Mouse (Mus musculus) neural tube, embryonic 15.5 days (tissue): ENCODE results near the gene Edc3. TPM values are rescaled to one million over a fixed set of nuclear protein-coding genes. Genes with fewer than 3 reads are reported as not detected.

Source experiments
- ATAC-seq: fragments of 200-750 bp; cut with Nextera tagmentation; 2 replicates; pipeline ENCODE4 v1.8.0; 2017; ENCODE audit warnings: mild to moderate bottlenecking, moderate TSS enrichment, moderate library complexity; ENCODE audit not compliant: low FRiP score
- H3K27ac ChIP-seq: fragments of 300-500 bp; sonication (generic); replicated peaks from 2 replicates; pipeline ENCODE4 v1.5.1; 2015; ENCODE audit warnings: mild to moderate bottlenecking, inconsistent platforms
- H3K27me3 ChIP-seq: fragments of 300-500 bp; sonication (generic); replicated peaks from 2 replicates; pipeline ENCODE4 v1.6.1; 2015; ENCODE audit warnings: inconsistent platforms
- H3K36me3 ChIP-seq: fragments of 300-500 bp; sonication (generic); 2 replicates; pipeline ENCODE4 v1.6.1; 2015; ENCODE audit warnings: inconsistent platforms
- H3K4me1 ChIP-seq: fragments of 300-500 bp; sonication (generic); 2 replicates; pipeline ENCODE4 v1.6.1; 2015; ENCODE audit warnings: inconsistent platforms
- H3K4me2 ChIP-seq: fragments of 300-500 bp; sonication (generic); 2 replicates; pipeline ENCODE4 v1.6.1; 2015; ENCODE audit warnings: inconsistent platforms, mild to moderate bottlenecking, moderate library complexity
- H3K4me3 ChIP-seq: fragments of 300-500 bp; sonication (generic); replicated peaks from 2 replicates; pipeline ENCODE4 v1.5.1; 2015; ENCODE audit warnings: mild to moderate bottlenecking, inconsistent platforms
- H3K9ac ChIP-seq: fragments of 300-500 bp; sonication (generic); replicated peaks from 2 replicates; pipeline ENCODE4 v1.6.1; 2015; ENCODE audit warnings: mild to moderate bottlenecking, inconsistent platforms
- H3K9me3 ChIP-seq: fragments of 300-500 bp; sonication (generic); replicated peaks from 2 replicates; pipeline ENCODE4 v1.6.1; 2016; ENCODE audit warnings: inconsistent platforms
- WGBS: fragments of 180-500 bp; shearing (Covaris S2); methylation state at CpG from one replicate; pipeline ENCODE4 v1.1.7; 2015; ENCODE audit warnings: mixed read lengths; 5-methylcytosine and 5-hydroxymethylcytosine counted together
- polyA plus RNA-seq: library from polyadenylated mRNA; unstranded; fragments of >200 nt; fragmentation: Nextera tagmentation; extraction: Ambion mirVana; gene quantifications from 2 replicates; pipeline ENCODE4 v1.2.1, GENCODE M21; 2015

The Edc3 gene
- polyA plus RNA-seq: 27.6 and 29.4 TPM in 2 replicates

GRCm38 (mm10) chr9:57708068-57708719 lies at the start of gene Edc3:
Edc3 (plus strand) TSS chr9:57708540.
- WGBS: 0% methylated on average over 23 of the region's 23 CpGs
- H3K9me3 ChIP-seq: no peaks in the 10 kb centered on the region
- H3K27me3 ChIP-seq: no peaks in the 10 kb centered on the region
- peak; percentile 96 for ATAC-seq
- peaks cover 2% of the 10 kb centered on the region for H3K36me3 ChIP-seq
- peak within 1 kb of the TSS; percentile 95 for H3K9ac ChIP-seq
- peaks cover 28% of the 10 kb centered on the region for H3K4me1 ChIP-seq
- H3K4me3 ChIP-seq: peak within 1 kb of the TSS; percentile 96
- H3K27ac ChIP-seq: peak within 1 kb of the TSS; percentile 88
- H3K4me2 ChIP-seq: peak within 1 kb of the TSS; percentile 83

GRCm38 (mm10) chr9:57658970-57659369 lies 49.4 kb upstream of the Edc3 start:
- no peaks in the 10 kb centered on the region for H3K27me3 ChIP-seq
- H3K36me3 ChIP-seq: no peaks in the 10 kb centered on the region
- no peaks in the 10 kb centered on the region for H3K9me3 ChIP-seq
- no peak overlapping the region for H3K9ac ChIP-seq
- 92% methylated on average over 4 of the region's 4 CpGs for WGBS
- H3K4me3 ChIP-seq: no peak overlapping the region
- no peak for ATAC-seq
- no peak overlapping the region for H3K4me2 ChIP-seq
- H3K4me1 ChIP-seq: peaks cover 6% of the 10 kb centered on the region
- H3K27ac ChIP-seq: no peak overlapping the region

- ATAC-seq: peak; percentile 72; the same call in 1 of the 2 replicates
- Histone ChIP-seq H3K27me3 (no peaks in the 10 kb centered on the region), H3K9me3 (no peaks in the 10 kb centered on the region), H3K4me2 (no peak overlapping the region), H3K27ac (no peak overlapping the region), H3K4me1 (peaks cover 6% of the 10 kb centered on the region), H3K4me3 (no peak overlapping the region), H3K36me3 (no peaks in the 10 kb centered on the region), H3K9ac (no peak overlapping the region)
- 19% methylated on average over 4 of the region's 4 CpGs for WGBS
Observed at GRCm38 (mm10) chr9:57659774-57660173, 48.6 kb upstream of the Edc3 start.

GRCm38 (mm10) chr9:57660501-57660900 lies 47.8 kb upstream of the Edc3 start:
- peaks cover 5% of the 10 kb centered on the region for H3K4me1 ChIP-seq
- no peak overlapping the region for H3K27ac ChIP-seq
- no peak overlapping the region for H3K4me2 ChIP-seq
- 82% methylated on average over 6 of the region's 6 CpGs for WGBS
- no peaks in the 10 kb centered on the region for H3K27me3 ChIP-seq
- no peak overlapping the region for H3K9ac ChIP-seq
- H3K9me3 ChIP-seq: no peaks in the 10 kb centered on the region
- H3K4me3 ChIP-seq: no peak overlapping the region
- H3K36me3 ChIP-seq: no peaks in the 10 kb centered on the region
- ATAC-seq: no peak

GRCm38 (mm10) chr9:57661552-57661951 lies 46.8 kb upstream of the Edc3 start:
- Histone ChIP-seq H3K4me3 (no peak overlapping the region), H3K27me3 (no peaks in the 10 kb centered on the region), H3K9me3 (no peaks in the 10 kb centered on the region), H3K9ac (no peak overlapping the region), H3K4me2 (no peak overlapping the region), H3K36me3 (no peaks in the 10 kb centered on the region), H3K4me1 (no peaks in the 10 kb centered on the region), H3K27ac (no peak overlapping the region)
- 78% methylated on average over 3 of the region's 3 CpGs for WGBS
- no peak for ATAC-seq

- H3K9me3 ChIP-seq: no peaks in the 10 kb centered on the region
- H3K27me3 ChIP-seq: no peaks in the 10 kb centered on the region
- no peak for ATAC-seq
- H3K4me1 ChIP-seq: no peaks in the 10 kb centered on the region
- no peak overlapping the region for H3K4me3 ChIP-seq
- no peaks in the 10 kb centered on the region for H3K36me3 ChIP-seq
- 69% methylated on average over 7 of the region's 7 CpGs for WGBS
- no peak overlapping the region for H3K27ac ChIP-seq
- no peak overlapping the region for H3K9ac ChIP-seq
- H3K4me2 ChIP-seq: no peak overlapping the region
Observed at GRCm38 (mm10) chr9:57664616-57665015, 43.7 kb upstream of the Edc3 start.

- Histone ChIP-seq H3K27me3 (no peaks in the 10 kb centered on the region), H3K36me3 (no peaks in the 10 kb centered on the region)
- WGBS: 85% methylated on average over 8 of the region's 8 CpGs
Observed at GRCm38 (mm10) chr9:57666536-57666935, 41.8 kb upstream of the Edc3 start.

GRCm38 (mm10) chr9:57667136-57667535 lies 41.2 kb upstream of the Edc3 start:
- no peaks in the 10 kb centered on the region for H3K4me1 ChIP-seq
- no peak overlapping the region for H3K4me2 ChIP-seq
- no peaks in the 10 kb centered on the region for H3K27me3 ChIP-seq
- no peak overlapping the region for H3K9ac ChIP-seq
- WGBS: 84% methylated on average over 3 of the region's 3 CpGs
- no peak for ATAC-seq
- no peak overlapping the region for H3K4me3 ChIP-seq
- H3K36me3 ChIP-seq: no peaks in the 10 kb centered on the region
- H3K27ac ChIP-seq: no peak overlapping the region
- no peaks in the 10 kb centered on the region for H3K9me3 ChIP-seq

More at GRCm38 (mm10) chr9:57666536-57666935, 41.8 kb upstream of the Edc3 start:
- Histone ChIP-seq H3K4me1 (no peaks in the 10 kb centered on the region), H3K4me2 (no peak overlapping the region), H3K9me3 (no peaks in the 10 kb centered on the region), H3K4me3 (no peak overlapping the region), H3K9ac (no peak overlapping the region), H3K27ac (no peak overlapping the region)
- ATAC-seq: no peak

- 59% methylated on average over 11 of the region's 11 CpGs for WGBS
- Histone ChIP-seq H3K4me3 (no peak overlapping the region), H3K4me2 (no peak overlapping the region), H3K4me1 (no peaks in the 10 kb centered on the region), H3K9me3 (no peaks in the 10 kb centered on the region), H3K27ac (no peak overlapping the region), H3K36me3 (no peaks in the 10 kb centered on the region), H3K27me3 (no peaks in the 10 kb centered on the region), H3K9ac (no peak overlapping the region)
- ATAC-seq: no peak
Observed at GRCm38 (mm10) chr9:57667817-57668216, 40.5 kb upstream of the Edc3 start.

- Histone ChIP-seq H3K27me3 (no peaks in the 10 kb centered on the region), H3K4me1 (no peaks in the 10 kb centered on the region), H3K27ac (no peak overlapping the region), H3K9ac (no peak overlapping the region), H3K9me3 (no peaks in the 10 kb centered on the region), H3K36me3 (no peaks in the 10 kb centered on the region), H3K4me2 (no peak overlapping the region), H3K4me3 (no peak overlapping the region)
- WGBS: 31% methylated on average over 1 of the region's 1 CpGs
- no peak for ATAC-seq
Observed at GRCm38 (mm10) chr9:57668277-57668676, 40.1 kb upstream of the Edc3 start.

- ATAC-seq: no peak
- H3K4me1 ChIP-seq: no peaks in the 10 kb centered on the region
- no peaks in the 10 kb centered on the region for H3K9me3 ChIP-seq
- H3K27me3 ChIP-seq: no peaks in the 10 kb centered on the region
- H3K27ac ChIP-seq: no peak overlapping the region
- H3K4me3 ChIP-seq: no peak overlapping the region
- 83% methylated on average over 3 of the region's 3 CpGs for WGBS
- no peak overlapping the region for H3K9ac ChIP-seq
- H3K36me3 ChIP-seq: no peaks in the 10 kb centered on the region
- H3K4me2 ChIP-seq: no peak overlapping the region
Observed at GRCm38 (mm10) chr9:57669566-57669965, 38.8 kb upstream of the Edc3 start.

GRCm38 (mm10) chr9:57671037-57671436 lies 37.3 kb upstream of the Edc3 start:
- ATAC-seq: no peak
- H3K4me1 ChIP-seq: no peaks in the 10 kb centered on the region
- H3K27me3 ChIP-seq: no peaks in the 10 kb centered on the region
- H3K4me3 ChIP-seq: no peak overlapping the region
- H3K9ac ChIP-seq: no peak overlapping the region
- H3K27ac ChIP-seq: no peak overlapping the region
- H3K9me3 ChIP-seq: no peaks in the 10 kb centered on the region
- H3K4me2 ChIP-seq: no peak overlapping the region
- 93% methylated on average over 4 of the region's 4 CpGs for WGBS
- H3K36me3 ChIP-seq: no peaks in the 10 kb centered on the region
